Mouse (Mus musculus) urinary bladder, postnatal 14 days (tissue): Measurements from ENCODE around the gene Aebp2.

ENCODE experiments used
- DNase-seq: peaks from one replicate; pipeline ENCODE4 v3.0.0; 2021; ENCODE audit warnings: low spot score

The Aebp2 gene

DNA sequence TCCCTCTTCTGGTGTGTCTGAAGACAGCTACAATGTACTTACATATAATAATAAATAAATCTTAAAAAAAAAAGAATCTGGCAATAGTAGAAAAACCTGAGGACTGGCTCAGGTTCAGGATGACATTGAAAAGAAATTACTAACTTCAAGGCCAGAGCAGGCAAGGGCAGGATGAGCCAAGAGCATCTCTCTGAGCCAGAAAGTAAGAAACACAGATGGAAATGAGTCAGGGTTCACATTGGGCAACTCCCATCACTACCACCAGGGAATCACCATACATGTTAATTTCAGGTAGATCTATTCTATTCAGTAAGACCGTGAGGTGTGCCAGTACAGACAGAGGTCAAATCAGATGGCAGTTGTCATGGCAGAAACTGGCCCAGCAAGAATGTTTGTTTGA is 76.1 kb downstream of the Aebp2 start:
- no peak for DNase-seq

DNA sequence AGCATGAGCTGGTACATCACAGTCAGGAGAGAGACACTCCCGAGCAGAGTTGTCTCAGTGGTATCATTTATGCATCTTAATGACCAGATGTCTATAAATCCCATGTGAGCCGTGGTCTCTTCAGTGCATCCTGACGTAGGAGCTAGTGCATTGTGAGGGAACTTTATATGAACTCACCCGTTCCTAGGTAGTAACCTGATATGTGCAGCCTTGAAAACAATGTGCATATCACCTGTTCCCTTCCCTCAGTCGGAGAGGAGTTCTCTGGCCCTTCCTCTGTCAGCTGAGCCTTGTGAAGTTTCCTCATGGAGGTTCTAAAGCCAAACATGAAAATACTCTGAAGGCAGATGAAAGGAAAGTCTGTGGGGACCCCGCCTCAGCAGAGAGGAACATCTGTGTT is 78.8 kb downstream of the Aebp2 start:
- DNase-seq = no peak

DNA sequence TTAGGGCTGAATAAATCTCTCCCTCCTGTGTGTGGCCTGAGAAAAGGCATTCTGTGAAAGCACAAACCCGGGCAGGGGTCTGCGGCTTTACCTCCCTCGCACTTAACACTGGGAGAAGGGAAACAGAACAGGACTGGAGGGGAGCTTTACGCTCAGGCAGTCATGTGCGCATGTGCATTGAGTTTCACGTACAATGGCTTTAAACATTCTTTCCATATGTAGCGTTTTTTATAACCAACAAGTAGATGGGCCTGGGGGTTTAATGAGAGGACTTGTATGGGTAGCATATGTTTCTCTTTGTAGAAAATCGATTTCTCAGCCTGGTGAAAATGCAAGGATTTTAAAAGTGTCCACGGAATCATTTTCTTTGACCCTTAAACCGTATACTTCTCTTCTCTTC is 82.7 kb downstream of the Aebp2 start:
- DNase-seq = no peak

DNA sequence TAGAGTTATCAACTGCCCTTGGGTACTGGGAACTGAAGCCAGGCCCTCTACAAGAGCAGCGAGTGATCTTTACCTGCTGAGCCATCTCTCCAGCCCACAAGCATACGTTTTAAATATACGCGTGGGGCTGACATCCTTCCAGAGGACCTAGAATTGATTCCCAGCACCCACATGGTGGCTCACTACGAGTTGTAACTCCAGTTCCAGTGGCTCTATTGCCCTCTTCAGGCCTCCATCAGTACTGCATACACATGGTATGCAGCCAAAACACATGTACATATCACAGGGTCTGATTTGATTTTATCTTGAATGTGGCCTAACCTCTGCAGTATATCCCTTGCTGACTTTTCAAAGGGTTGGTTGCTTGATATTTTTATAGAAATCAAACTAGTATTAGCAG is 83.6 kb downstream of the Aebp2 start:
- no peak for DNase-seq

DNA sequence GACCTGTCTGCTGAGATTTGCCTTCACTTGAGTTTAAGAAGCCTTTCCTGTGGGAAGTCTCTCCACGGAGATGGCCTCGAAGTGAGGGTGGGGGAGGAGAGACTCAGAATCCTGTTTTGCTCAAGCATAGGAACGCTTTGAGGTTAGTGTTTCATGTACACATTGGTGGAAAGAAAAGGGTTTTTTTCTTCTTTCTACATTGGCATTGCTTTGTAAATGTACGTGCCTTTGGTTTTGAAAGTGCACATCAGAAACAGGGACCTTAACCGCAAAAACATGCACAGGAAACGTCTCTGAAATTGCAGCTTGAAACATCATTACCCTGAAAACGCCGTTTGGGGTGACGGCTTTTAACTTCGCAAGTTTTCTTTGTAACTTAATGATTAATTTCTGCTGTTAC is 85.6 kb downstream of the Aebp2 start:
- no peak for DNase-seq

DNA sequence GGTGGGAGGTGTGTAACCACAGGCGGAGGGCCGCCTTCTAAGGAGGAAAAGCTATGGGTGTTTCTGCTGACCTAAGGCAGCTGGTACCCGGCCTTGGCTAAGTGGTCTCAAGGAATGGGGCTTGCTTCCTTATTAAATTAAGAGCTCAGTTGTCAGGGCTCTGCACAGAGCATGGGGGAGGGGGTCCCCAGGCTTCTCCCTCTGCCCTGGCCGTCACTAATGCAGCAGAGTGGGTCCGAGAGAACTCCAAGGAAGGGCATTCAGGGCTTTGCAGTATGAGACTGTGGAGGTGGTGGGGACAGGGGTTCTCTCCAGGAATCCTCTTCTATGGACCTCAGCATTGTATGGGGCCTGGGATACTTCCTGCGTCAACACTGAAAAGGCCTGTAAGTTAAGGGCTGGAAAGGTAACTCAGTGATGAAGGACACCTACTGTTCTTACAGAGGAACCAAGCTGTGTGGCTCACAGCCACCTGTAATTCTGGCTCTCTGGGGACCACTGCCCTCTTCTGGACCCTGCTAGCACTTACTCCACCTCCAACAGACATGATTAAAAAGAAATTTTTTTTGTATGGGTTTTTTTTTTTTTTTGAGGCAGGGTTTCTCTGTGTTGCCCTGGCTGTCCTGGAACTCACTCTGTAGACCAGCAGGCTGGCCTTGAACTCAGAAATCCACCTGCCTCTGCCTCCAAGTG is 87.1 kb downstream of the Aebp2 start:
- DNase-seq = no peak

DNA sequence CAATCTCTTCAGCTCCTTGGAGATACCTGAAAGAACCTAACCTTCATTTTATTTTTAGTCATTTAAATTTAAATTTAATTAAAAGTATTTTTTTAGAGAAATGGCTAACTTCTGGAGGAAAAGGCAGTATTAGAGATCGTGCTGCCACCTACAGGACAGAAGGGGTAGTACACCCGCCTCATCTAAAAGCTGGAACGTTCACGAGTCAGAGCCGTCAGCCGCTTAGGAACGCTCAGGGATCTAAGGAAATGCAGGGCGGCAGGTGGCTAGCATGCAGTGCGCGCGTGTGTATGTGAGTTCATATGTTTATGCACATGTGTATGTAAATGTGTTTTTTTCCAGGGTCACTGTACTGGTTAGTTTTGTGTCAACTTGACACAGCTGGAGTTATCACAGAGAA is 90.3 kb downstream of the Aebp2 start:
- DNase-seq = peak; percentile 69

DNA sequence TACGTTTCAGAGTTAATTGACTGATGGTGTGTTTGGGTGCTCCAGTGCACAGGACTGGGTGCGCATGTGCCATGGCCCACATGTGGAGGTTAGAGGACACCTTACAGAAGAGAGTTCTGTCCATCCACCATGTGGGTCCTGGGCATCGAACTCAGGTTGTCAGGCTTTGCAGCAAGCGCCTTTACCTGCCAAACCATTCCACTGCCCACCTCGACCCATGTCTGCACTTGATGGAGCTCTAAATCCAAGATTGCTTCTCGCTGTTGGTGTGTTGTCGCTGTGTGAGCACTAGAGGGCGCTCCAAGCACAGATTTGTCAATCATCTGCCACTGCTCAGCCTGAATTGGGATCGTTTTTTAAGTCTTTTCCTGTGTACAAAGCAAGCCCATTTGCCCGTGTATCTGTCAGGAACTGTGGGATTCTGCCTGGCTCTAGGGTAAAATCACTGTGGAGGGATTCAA is 92.5 kb downstream of the Aebp2 start:
- DNase-seq = peak; percentile 67

DNA sequence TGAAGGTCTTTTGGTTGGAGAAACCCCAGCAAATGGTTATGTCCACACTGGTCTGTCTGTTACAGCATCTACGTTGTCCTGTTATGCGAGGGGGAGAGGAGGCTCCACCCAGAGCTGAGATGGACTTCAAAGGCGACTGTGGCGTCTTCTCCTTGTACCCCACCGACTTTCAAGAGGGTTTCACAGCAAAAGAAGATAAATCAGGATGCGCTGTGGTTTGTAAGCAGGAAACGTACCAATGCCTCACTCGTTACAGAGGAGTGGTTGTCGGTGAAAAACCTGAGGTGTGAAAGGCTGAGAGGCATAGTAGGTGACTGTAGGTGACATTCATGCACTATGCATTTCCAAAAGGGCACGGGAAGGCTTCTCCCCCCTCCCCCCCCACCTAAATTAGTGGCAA is 99.6 kb downstream of the Aebp2 start:
- DNase-seq = no peak
